Mouse (Mus musculus) limb, embryonic 15.5 days (tissue): ENCODE measurements around the gene Gm49384. TPM values are rescaled to one million over a fixed set of nuclear protein-coding genes. Genes with fewer than 3 reads are reported as not detected.

ENCODE experiments used
- ATAC-seq: fragments of 200-750 bp; cut with Nextera tagmentation; 2 replicates; pipeline ENCODE4 v1.8.0; 2017; ENCODE audit warnings: low read depth, moderate TSS enrichment; ENCODE audit not compliant: insufficient number of reproducible peaks, low FRiP score, low TSS enrichment
- H3K27ac ChIP-seq: fragments of 300-500 bp; sonication (generic); 2 replicates; pipeline ENCODE4 v1.5.1; 2015; ENCODE audit warnings: moderate library complexity, mild to moderate bottlenecking, inconsistent platforms
- H3K27me3 ChIP-seq: fragments of 300-500 bp; sonication (generic); 2 replicates; pipeline ENCODE4 v1.6.1; 2015; ENCODE audit warnings: inconsistent platforms
- H3K36me3 ChIP-seq: fragments of 300-500 bp; sonication (generic); 2 replicates; pipeline ENCODE4 v1.6.1; 2015; ENCODE audit warnings: inconsistent platforms
- H3K4me1 ChIP-seq: fragments of 300-500 bp; sonication (generic); 2 replicates; pipeline ENCODE4 v1.6.1; 2015; ENCODE audit warnings: inconsistent platforms
- H3K4me2 ChIP-seq: fragments of 300-500 bp; sonication (generic); 2 replicates; pipeline ENCODE4 v1.6.1; 2015; ENCODE audit warnings: mild to moderate bottlenecking, inconsistent platforms
- H3K4me3 ChIP-seq: fragments of 300-500 bp; sonication (generic); 2 replicates; pipeline ENCODE4 v1.5.1; 2015; ENCODE audit warnings: mild to moderate bottlenecking, inconsistent platforms
- H3K9ac ChIP-seq: fragments of 300-500 bp; sonication (generic); 2 replicates; pipeline ENCODE4 v1.6.1; 2015; ENCODE audit warnings: inconsistent platforms
- H3K9me3 ChIP-seq: fragments of 300-500 bp; sonication (generic); 2 replicates; pipeline ENCODE4 v1.6.1; 2016; ENCODE audit warnings: inconsistent platforms
- WGBS: fragments of 180-500 bp; shearing (Covaris S2); methylation state at CpG from one replicate; pipeline ENCODE4 v1.1.7; 2015; 5-methylcytosine and 5-hydroxymethylcytosine counted together
- polyA plus RNA-seq: library from polyadenylated mRNA; unstranded; fragments of >200 nt; fragmentation: Nextera tagmentation; extraction: Ambion mirVana; gene quantifications from 2 replicates; pipeline ENCODE4 v1.2.1, GENCODE M21; 2015

Gm49384 gene
- polyA plus RNA-seq, 1 experiment from 2014 or later = 24.2 TPM

DNA sequence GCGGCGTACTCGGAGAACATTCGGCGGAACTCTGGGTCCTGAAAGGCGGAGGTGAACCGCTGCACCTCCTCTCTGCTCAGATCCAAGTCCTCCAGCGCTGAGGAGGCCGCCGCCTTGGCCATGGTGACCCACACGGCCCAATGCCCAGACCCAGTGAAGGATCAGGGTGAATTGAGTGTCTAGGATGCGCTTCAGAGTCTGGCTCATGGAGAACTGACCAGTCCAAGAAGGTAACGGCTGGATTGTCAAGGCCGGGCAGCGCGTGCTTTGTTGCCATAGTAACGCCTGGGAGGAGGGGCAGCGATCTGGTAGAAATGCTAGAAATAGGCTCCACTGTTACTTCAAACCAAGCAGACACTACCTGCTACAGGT is 5.9 kb downstream of the Gm49384 start, which contains the start of gene Dnaaf2:
Gene Dnaaf2, minus strand, starts transcription at position 266 of the 372 bp plus-strand sequence.
- WGBS = under 1% methylated on average over 18 of the region's 18 CpGs
- peak within 1 kb of the TSS; percentile 71 for H3K4me3 ChIP-seq
- H3K4me2 ChIP-seq = peak within 1 kb of the TSS; percentile 94
- ATAC-seq = no peak; the same call in 1 of the 2 replicates
- peaks cover 33% of the 10 kb centered on the region for H3K36me3 ChIP-seq
- peak within 1 kb of the TSS; percentile 92 for H3K27ac ChIP-seq
- peak within 1 kb of the TSS; percentile 87 for H3K9ac ChIP-seq
- H3K9me3 ChIP-seq = no peaks in the 10 kb centered on the region
- peaks cover 23% of the 10 kb centered on the region for H3K4me1 ChIP-seq
- H3K27me3 ChIP-seq = no peaks in the 10 kb centered on the region

DNA sequence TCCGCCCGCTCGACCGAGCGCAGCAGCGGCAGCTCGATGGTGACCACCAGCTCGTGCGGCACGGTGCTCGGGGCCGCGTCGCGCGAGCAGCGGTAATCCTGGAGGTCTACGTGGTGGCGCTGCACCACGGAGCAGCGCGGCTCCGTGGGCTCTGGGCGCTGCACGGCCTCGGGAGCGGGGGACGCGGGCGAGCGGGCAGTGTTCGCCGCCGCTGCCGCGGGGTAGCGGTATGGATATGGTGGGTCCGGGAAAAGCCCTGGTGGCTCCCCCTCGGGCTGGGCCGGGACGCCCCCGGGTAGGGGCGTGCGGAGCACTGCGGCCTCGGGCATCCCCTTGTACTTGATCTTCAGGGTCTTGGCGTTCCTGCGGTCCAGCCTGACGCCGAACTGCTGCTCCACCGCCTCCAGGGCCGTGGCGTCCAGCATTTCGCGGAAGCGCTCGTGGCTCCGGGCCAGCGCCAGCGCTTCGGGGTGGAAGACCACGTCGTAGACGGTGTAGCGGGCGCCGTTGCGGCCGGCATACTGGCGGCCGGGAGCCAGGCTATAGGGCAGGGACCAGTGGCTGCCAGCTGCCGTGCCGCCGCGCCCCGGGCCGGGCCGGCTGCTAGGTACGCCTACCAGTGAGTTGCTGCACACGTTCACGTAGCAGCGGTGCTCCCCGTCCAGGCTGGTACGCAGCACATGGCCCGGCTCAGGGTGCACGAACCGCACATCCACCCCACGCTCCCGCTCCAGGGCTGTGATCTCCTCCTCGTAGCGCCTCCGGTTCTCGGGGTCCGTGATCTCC is 6.5 kb downstream of the Gm49384 start:
- peak; percentile 69 for ATAC-seq
- peaks cover 27% of the 10 kb centered on the region for H3K36me3 ChIP-seq
- H3K4me2 ChIP-seq = peak overlapping the region; percentile 94
- H3K27me3 ChIP-seq = no peaks in the 10 kb centered on the region
- H3K4me1 ChIP-seq = peaks cover 23% of the 10 kb centered on the region
- peak overlapping the region; percentile 87 for H3K9ac ChIP-seq
- H3K27ac ChIP-seq = peak overlapping the region; percentile 92
- under 1% methylated on average over 94 of the region's 94 CpGs for WGBS
- H3K4me3 ChIP-seq = peak overlapping the region; percentile 71
- no peaks in the 10 kb centered on the region for H3K9me3 ChIP-seq

DNA sequence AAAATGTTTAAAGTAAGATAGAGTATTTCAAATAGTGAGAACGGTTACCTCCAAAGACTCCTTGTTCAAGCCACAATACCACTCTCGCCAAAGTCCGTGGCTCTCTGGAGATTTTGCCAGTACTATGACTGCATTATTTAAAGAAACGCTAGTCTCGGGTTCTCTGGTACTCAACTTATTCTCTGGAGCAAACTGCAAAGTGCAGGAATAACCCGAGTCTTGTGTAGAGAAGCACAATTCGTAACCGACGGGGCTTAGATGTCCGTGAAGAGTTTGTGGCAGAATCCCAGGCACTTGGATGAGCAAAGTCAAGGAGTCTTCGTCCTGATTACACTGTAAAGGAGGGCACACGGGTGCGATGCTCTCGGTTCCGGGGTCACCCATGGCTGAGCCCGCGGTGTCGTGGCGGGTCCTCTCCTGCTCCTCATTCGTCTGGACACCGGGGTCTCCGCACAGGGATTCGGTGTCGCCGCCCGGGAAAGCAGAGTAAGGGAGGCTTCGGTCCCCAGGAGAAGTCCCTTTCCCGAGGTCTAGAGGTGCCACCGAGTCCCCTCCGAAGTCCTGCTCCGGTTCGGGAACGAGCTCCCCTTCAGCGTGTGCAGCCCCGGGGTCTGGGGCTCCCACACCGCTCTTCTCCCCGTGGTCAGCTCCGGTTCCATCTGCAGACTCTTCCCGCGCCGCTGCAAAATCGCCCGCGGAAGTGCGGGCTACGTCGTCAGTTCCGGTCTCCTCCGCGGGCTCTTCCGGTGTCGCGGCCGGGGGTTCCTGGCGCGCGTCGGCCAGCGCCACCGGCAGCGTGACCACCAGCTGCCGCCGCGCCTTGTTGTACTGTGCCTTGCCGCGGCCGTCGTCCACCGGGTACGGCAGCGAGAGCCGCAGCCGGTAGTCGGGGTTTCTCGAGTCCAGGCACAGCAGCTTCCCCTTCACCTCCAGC is 7.4 kb downstream of the Gm49384 start, which contains the start of gene Gm49383:
Gene Gm49383, minus strand, starts transcription at position 661 of the 934 bp plus-strand sequence.
- H3K4me1 ChIP-seq = peaks cover 23% of the 10 kb centered on the region
- peak within 1 kb of the TSS; percentile 92 for H3K27ac ChIP-seq
- under 1% methylated on average over 75 of the region's 75 CpGs for WGBS
- no peaks in the 10 kb centered on the region for H3K9me3 ChIP-seq
- H3K27me3 ChIP-seq = no peaks in the 10 kb centered on the region
- H3K4me2 ChIP-seq = peak within 1 kb of the TSS; percentile 94
- H3K36me3 ChIP-seq = peaks cover 23% of the 10 kb centered on the region
- peak within 1 kb of the TSS; percentile 71 for H3K4me3 ChIP-seq
- H3K9ac ChIP-seq = peak within 1 kb of the TSS; percentile 87
- ATAC-seq = peak; percentile 66

GRCm38 (mm10) chr12:69192637-69193036 is 11.4 kb downstream of the Gm49384 start:
- Histone ChIP-seq H3K9ac (no peak overlapping the region), H3K27ac (no peak overlapping the region), H3K9me3 (no peaks in the 10 kb centered on the region), H3K36me3 (peaks cover 31% of the 10 kb centered on the region), H3K27me3 (no peaks in the 10 kb centered on the region), H3K4me2 (no peak overlapping the region), H3K4me1 (peaks cover 10% of the 10 kb centered on the region; the same call in 1 of the 2 replicates), H3K4me3 (no peak overlapping the region)
- no peak for ATAC-seq
- 94% methylated on average over 2 of the region's 2 CpGs for WGBS

GRCm38 (mm10) chr12:69191396-69191795 is 12.7 kb downstream of the Gm49384 start:
- H3K27me3 ChIP-seq = no peaks in the 10 kb centered on the region
- no peak overlapping the region for H3K4me3 ChIP-seq
- peaks cover 15% of the 10 kb centered on the region for H3K4me1 ChIP-seq
- no peaks in the 10 kb centered on the region for H3K9me3 ChIP-seq
- H3K4me2 ChIP-seq = no peak overlapping the region
- no peak overlapping the region for H3K9ac ChIP-seq
- ATAC-seq = no peak
- peaks cover 38% of the 10 kb centered on the region for H3K36me3 ChIP-seq
- no peak overlapping the region for H3K27ac ChIP-seq
- 86% methylated on average over 5 of the region's 5 CpGs for WGBS

GRCm38 (mm10) chr12:69190522-69190921 is 13.5 kb downstream of the Gm49384 start:
- Histone ChIP-seq H3K27ac (no peak overlapping the region), H3K4me3 (no peak overlapping the region), H3K4me1 (peaks cover 10% of the 10 kb centered on the region), H3K4me2 (no peak overlapping the region), H3K9ac (no peak overlapping the region), H3K9me3 (no peaks in the 10 kb centered on the region), H3K36me3 (peaks cover 38% of the 10 kb centered on the region), H3K27me3 (no peaks in the 10 kb centered on the region)
- 77% methylated on average over 1 of the region's 1 CpGs for WGBS
- ATAC-seq = no peak

GRCm38 (mm10) chr12:69190074-69190473 is 14.0 kb downstream of the Gm49384 start:
- WGBS = 89% methylated on average over 9 of the region's 9 CpGs
- Histone ChIP-seq H3K9ac (no peak overlapping the region), H3K4me3 (no peak overlapping the region), H3K4me1 (peaks cover 13% of the 10 kb centered on the region), H3K27ac (no peak overlapping the region), H3K4me2 (no peak overlapping the region), H3K36me3 (peaks cover 38% of the 10 kb centered on the region), H3K27me3 (no peaks in the 10 kb centered on the region), H3K9me3 (no peaks in the 10 kb centered on the region)
- ATAC-seq = no peak

DNA sequence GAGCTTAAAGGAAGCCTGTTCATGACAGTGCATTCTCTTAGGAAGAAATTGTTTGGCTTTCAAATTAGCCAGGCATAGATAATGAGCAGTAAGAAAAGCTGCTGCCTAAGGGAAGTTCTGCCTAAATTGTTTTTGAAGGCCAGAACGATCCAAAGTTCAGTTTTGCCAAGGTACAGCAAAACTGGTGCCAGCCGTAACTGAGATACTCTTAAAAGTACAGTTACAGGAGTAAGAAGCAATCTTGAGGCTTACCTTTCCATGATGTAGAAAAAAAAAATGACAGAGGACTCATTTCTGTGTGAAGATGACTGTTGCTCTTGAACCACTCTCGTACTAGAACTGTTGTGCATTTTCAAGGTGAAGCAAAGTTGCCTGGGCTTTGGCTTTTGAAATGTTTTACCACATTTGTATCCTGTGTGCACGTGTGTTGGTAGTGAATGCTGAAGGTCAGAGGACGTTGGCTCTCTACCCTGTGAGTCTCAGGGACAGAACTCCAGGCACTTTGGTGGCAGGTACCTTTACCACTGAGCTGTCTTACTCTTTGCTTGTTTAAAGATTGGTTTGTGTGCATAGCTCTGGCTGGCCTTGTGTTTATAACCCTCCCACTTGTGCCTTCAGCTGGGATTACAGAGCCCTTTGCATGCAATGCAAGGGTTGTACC is 17.1 kb downstream of the Gm49384 start:
- Histone ChIP-seq H3K4me1 (peaks cover 17% of the 10 kb centered on the region), H3K27me3 (no peaks in the 10 kb centered on the region), H3K27ac (no peak overlapping the region), H3K36me3 (peaks cover 40% of the 10 kb centered on the region), H3K9ac (no peak overlapping the region), H3K4me2 (no peak overlapping the region), H3K9me3 (no peaks in the 10 kb centered on the region), H3K4me3 (no peak overlapping the region)
- 66% methylated on average over 5 of the region's 5 CpGs for WGBS
- no peak for ATAC-seq

DNA sequence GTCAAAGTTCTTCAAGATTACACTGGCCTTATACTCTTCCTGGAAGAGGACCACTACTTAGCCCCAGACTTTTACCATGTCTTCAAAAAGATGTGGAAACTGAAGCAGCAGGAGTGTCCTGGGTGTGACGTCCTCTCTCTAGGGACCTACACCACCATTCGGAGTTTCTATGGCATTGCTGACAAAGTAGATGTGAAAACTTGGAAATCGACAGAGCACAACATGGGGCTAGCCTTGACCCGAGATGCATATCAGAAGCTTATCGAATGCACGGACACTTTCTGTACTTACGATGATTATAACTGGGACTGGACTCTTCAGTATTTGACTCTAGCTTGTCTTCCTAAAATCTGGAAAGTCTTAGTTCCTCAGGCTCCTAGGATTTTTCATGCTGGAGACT is 18.7 kb downstream of the Gm49384 start:
- Histone ChIP-seq H3K9me3 (no peaks in the 10 kb centered on the region), H3K27me3 (no peaks in the 10 kb centered on the region), H3K4me3 (peak overlapping the region; percentile 89), H3K4me2 (peak overlapping the region; percentile 80), H3K27ac (no peak overlapping the region), H3K36me3 (peaks cover 39% of the 10 kb centered on the region), H3K9ac (peak overlapping the region; percentile 66; the same call in 1 of the 2 replicates), H3K4me1 (peaks cover 17% of the 10 kb centered on the region)
- ATAC-seq = no peak
- WGBS = 79% methylated on average over 7 of the region's 7 CpGs

- H3K9ac ChIP-seq = peak overlapping the region; percentile 66
- H3K4me1 ChIP-seq = peaks cover 17% of the 10 kb centered on the region
- WGBS = 1% methylated on average over 82 of the region's 86 CpGs
- H3K27me3 ChIP-seq = no peaks in the 10 kb centered on the region
- ATAC-seq = peak; percentile 65
- H3K4me3 ChIP-seq = peak overlapping the region; percentile 89
- peaks cover 32% of the 10 kb centered on the region for H3K36me3 ChIP-seq
- H3K9me3 ChIP-seq = no peaks in the 10 kb centered on the region
- H3K4me2 ChIP-seq = peak overlapping the region; percentile 80
- H3K27ac ChIP-seq = peak overlapping the region; percentile 92
These were observed 19.4 kb downstream of the Gm49384 start for GRCm38 (mm10) chr12:69184342-69185295.
